Mouse (Mus musculus) hematopoietic stem cell, adult 5-6 weeks (primary cell): ENCODE results near the gene Gipr. TPM values are rescaled to one million over a fixed set of nuclear protein-coding genes. Genes with fewer than 3 reads are reported as not detected.
"Not testable (repeated sequence)": the region's sequence is repeated elsewhere in the genome, so short reads cannot be mapped to it uniquely, and the experiment has no call there.

Experiments
- ATAC-seq, 2 experiments: fragments of 125-278 bp in 1 of 2; replicated peaks in 1 of 2; 2 replicates each; pipeline ENCODE4 v1.8.0; 2016 to 2017; ENCODE audit warnings: inconsistent platforms in 2 of 2, mild to moderate bottlenecking in 2 of 2, moderate number of reproducible peaks in 2 of 2, low read depth in 1 of 2, moderate TSS enrichment in 1 of 2; ENCODE audit not compliant: low FRiP score in 2 of 2, poor library complexity in 2 of 2, severe bottlenecking in 2 of 2, insufficient read depth in 1 of 2, low TSS enrichment in 1 of 2
- total RNA-seq: library from RNA; stranded (forward); fragments of 172-1452, 232-1000 nt; gene quantifications from 2 replicates; pipeline ENCODE4 v1.2.3, GENCODE M21; 2017

Gipr gene
- total RNA-seq, 1 experiment from 2014 or later = not detected

- ATAC-seq = no peak
Observed at GRCm38 (mm10) chr7:19160115-19160514, 5.8 kb downstream of the Gipr start.

DNA sequence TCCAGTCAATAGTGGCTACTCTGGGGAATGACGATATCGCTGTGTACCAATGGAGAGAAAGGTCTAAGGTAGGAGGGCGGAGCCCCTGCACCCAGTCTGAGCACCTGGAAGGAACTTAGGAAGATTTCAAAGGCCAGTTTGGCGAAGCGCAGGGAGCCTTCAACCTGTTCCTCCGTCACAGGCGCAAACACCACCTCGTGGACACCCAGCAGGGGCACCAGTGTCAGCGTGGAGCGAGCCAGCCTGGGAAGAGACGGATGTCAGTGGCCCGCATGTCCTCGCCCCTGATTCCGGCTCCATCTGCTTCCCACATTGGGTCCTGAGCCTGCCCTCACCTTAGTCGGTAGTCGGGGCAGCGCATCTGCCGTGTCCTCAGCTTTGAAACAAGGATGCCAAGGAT is 6.5 kb downstream of the Gipr start:
- ATAC-seq = no peak

DNA sequence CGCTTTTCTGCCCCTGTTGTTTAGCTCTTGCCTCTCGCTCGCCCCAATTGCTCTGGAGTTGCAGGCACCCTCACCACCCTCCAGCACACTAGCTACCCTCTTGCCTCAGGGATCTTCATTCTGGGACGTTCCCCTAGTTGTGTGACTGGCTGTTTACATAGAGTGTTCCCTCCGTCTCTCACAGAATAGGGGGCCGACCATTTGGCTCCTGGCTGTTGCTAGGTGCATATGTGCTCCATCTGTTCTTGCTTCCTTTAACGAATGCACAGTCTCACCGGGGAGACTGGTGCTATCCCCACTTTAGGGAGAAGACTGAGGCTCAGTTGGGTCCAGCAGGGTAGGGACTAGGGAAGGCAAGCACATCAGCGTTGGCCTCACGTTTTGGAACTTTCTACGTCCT is 7.3 kb downstream of the Gipr start:
- ATAC-seq = no peak

- peak; percentile 88 to 94 for ATAC-seq
Observed at GRCm38 (mm10) chr7:19157160-19157800, 8.6 kb downstream of the Gipr start.

- no peak for ATAC-seq
Observed at GRCm38 (mm10) chr7:19155825-19156475, 10.0 kb downstream of the Gipr start.

DNA sequence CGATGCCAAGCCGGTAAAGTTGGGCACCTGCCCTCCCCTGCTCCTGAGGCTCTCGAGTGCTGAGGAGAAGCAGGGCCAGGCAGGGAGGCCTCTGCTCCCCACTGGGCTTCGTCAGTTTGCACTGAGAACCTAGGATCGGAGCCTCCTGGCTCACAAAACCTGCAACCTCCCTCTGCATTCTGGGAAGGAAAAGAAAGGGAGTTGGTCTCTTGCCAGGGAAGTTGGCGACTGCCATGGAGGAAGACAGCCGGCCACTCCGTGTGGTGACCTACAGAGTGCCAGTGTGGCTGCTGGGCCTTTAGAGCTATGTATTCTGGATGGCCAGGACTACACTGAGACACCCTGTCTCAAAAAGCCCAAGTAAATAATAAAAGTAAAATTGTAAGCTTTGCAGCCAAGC is 11.1 kb downstream of the Gipr start:
- ATAC-seq = no peak

DNA sequence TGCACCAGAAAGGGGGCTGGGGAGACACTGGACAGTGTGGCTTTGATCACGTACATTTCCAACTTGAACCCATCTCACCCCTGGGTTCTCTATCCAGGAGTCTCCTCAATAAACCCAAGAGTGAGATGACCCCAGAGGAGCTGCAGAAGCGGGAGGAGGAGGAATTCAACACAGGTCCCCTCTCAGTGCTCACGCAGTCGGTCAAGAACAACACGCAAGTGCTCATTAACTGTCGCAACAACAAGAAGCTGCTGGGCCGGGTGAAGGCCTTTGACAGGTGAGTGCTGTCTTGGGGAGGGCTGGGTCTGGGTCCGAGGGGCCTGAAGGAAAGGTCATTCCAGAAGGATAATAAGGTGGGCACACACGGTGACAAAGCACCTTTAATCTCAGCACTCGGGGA is 14.8 kb downstream of the Gipr start:
- not testable (repeated sequence) for ATAC-seq

GRCm38 (mm10) chr7:19149626-19150025 is 16.3 kb downstream of the Gipr start, which contains the start of gene Snrpd2:
Gene Snrpd2 (plus strand): TSS chr7:19149722.
- ATAC-seq = peak; percentile 72 to 84

GRCm38 (mm10) chr7:19148875-19149541 is 16.9 kb downstream of the Gipr start, which contains the start of gene Qpctl:
Gene Qpctl (minus strand): TSS chr7:19149291.
- peak; percentile 91 to 92 for ATAC-seq

- no peak for ATAC-seq
Observed at GRCm38 (mm10) chr7:19148180-19148874, 17.6 kb downstream of the Gipr start.

DNA sequence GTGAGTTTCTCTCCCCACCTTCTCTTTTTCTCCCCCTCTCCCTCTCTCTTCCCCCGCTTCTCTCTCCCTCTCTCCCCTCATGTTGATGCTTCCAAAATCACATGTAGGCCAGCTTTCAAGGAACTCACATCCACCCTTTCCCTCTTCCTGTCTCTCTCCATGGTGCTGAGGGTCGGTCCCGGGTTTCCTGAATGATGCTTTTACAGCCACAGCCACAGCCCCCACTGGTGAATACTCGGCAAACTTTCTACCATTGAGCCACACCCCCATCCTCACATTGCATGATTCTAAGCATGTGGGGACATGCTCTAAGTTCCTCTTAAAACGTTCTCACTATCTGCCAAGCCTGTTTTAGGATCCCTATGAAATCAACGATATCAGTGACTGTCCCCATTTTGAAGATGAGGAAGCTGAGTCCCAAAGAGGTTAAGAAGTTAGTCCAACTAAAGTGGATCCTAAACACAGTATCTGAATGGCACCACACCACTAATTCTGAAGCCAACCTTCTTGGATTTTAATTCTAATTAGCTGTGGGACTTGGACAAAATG is 18.4 kb downstream of the Gipr start:
- no peak for ATAC-seq

DNA sequence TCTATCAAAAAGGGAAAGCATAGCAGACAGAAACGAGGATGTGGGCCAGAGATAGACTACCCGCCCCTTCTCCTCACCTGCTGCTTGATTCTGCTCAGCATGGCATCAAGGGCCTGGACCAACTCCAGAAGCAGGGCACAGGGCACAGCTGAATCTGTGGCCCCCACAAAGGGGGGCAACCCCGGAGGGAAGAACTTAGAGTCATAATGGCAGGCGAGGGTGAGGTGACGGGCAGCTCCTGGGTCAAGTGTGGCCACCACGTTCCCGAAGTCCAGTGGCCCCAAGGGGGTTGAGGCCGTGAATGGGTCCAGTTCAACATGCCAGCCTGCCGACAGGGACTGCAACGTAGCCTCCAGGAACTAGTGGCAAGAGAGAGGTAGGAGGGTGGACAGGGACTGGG is 19.1 kb downstream of the Gipr start:
- ATAC-seq = no peak

DNA sequence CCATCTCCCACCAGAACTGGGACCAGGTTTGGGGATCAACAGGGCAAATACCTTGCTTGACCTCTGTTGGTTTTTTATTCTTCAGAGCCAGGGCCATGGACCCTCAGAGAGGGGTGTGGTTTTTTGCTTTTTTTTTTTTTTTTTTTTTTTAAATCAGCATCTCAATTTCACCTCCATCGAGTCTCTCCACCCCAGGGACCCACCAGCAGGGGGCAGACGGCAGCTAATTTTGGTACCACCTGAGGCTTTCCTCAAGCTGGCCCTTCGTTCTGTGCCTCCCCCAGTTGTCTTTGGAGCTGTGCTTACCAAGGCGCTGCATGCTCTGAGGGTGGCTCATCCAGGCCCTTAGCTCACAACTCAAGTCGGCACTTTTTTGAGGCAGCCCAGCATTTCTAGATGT is 28.5 kb downstream of the Gipr start:
- ATAC-seq = no peak

- ATAC-seq = no peak
Observed at GRCm38 (mm10) chr7:19136673-19137334, 29.1 kb downstream of the Gipr start.

- no peak for ATAC-seq
Observed at GRCm38 (mm10) chr7:19136168-19136567, 29.8 kb downstream of the Gipr start.

- peak; percentile 98 for ATAC-seq
Observed at GRCm38 (mm10) chr7:19131324-19131848, 34.5 kb downstream of the Gipr start.

DNA sequence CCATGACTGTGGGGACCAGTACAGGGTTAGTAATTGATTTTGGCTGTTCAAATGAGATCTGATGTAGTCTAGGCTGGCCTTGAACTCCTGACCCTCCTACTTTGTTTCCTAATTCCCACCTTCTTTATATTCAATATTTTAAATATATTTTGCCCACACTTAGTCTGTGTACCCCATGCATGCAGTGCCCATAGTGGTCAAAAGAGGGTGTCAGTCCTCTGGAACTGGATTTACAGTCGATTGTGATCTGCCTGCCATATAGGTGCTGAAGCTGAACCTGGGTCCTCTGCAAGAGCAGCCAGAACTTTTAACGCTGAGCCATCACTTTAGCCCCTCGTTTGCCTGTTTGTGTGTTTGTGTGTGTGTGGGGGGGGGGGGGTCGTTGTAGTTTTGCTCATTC is 35.3 kb downstream of the Gipr start:
- ATAC-seq = no peak
